Mouse (Mus musculus): ENCODE results near the gene Atcay.

- TF ChIP-seq CTCF (conservative IDR thresholded peaks at IDR 0.05; ENCODE audit: low read length) (no peak), POU5F1 (IDR thresholded peaks at IDR 0.05; ENCODE audit: borderline replicate concordance, low read length) (no peak), NANOG (IDR thresholded peaks at IDR 0.05; ENCODE audit: borderline replicate concordance, low read length) (no peak)
Measured at GRCm38 (mm10) chr10:81177491-81177925, 53.1 kb downstream of the Atcay start.

All from E14TG2a.4 (cell line).